12 mouse cellular contexts compared by ENCODE assay signal in the genomic region with DNA sequence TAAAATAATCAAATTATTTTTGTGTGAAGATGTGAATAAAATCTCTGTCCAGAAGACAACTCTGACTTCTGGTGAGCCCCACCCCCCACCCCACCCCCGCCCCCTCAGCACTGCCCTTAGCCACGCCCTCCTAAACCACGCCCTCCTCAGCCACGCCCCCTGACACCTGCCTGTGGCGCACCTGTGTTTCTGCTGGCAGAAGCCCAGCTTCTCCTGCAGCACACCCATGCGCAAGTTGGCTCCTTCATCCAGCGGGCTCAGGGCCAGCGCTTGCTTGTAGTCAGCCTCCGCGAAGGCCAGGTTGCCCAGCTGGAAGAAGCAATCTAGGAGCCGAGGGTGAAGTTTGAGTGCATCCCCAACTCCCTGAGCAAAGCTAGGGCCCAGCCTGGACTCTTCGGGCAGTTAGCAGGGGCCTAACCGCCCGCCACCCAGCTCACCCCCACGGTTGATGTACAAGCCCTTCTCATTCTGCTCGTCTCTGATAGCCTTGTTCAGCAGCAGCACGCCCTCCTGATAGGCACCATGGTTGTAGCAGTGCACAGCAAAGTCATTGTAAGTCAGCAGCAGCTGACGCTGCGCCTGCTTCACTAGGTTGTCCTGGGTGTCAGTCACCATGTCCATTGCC. TPM values are rescaled to one million over a fixed set of nuclear protein-coding genes. Genes with fewer than 3 reads are reported as not detected.
DNase-seq lines count a peak whose midpoint lies in the region; TF ChIP-seq lines count a peak whose summit lies in the region.
"Had no signal": no experiment of that assay in that cellular context is flagged by ENCODE, and none has a peak within 500 bp of the region (broad histone marks: within the 10 kb centered on the region; RNA-seq: fewer than 3 reads in every experiment).

No protein-coding gene starts in this region.

- TF ChIP-seq CTCF in layer of hippocampus, adult 2 months (conservative IDR thresholded peaks at IDR 0.05), result no peak

- no peak overlapping the region for H3K4me3 ChIP-seq in layer of hippocampus, adult 2 months
- H3K4me3 ChIP-seq: hindbrain, embryonic 12.5 days; limb, embryonic 15.5 days; neural tube, embryonic 13.5 days had no signal

- H3K27ac ChIP-seq in layer of hippocampus, adult 2 months, result no peak overlapping the region
- H3K27ac ChIP-seq: hindbrain, embryonic 12.5 days; limb, embryonic 15.5 days; neural tube, embryonic 13.5 days had no signal

- peak; percentile 63 for DNase-seq in ovary, postnatal 14 days (ENCODE audit: low spot score)
- no peak for DNase-seq in ovary, postnatal 10 days (ENCODE audit: low spot score)
- DNase-seq in cerebellum, adult 9-11 months, result peak; percentile 66
- peak; percentile 57 to 79 for DNase-seq in kidney, postnatal 36 days
- peak; percentile 71 for DNase-seq in lung, postnatal 25 days (ENCODE audit: low spot score)
- DNase-seq in embryo, embryonic 11 days, result no peak
- DNase-seq in layer of hippocampus, postnatal 14 days (ENCODE audit: low spot score in 2 of 2), result no peak
- no peak for DNase-seq in layer of hippocampus, adult 2 months (ENCODE audit: low spot score in 2 of 2)
- DNase-seq: gastrocnemius, postnatal 36 days had no signal

RNA-seq across cellular contexts. Expression of a gene that starts 6.7 kb away (rescaled TPM):
- total RNA-seq in layer of hippocampus, postnatal 14 days (2021), result 1 to 10 TPM in 1 of 2 experiments, under 1 TPM in 1; 0.33 to 1.6 TPM
- total RNA-seq in layer of hippocampus, adult 2 months (2021), result under 1 TPM; 0.69 to 0.82 TPM
- total RNA-seq: gastrocnemius, postnatal 36 days had no signal

RNA-seq across cellular contexts. Expression of a gene that starts 6.8 kb away (rescaled TPM):
- total RNA-seq in layer of hippocampus, postnatal 14 days (2021), result 1 to 10 TPM; 7.1 to 8.6 TPM
- total RNA-seq in layer of hippocampus, adult 2 months (2021), result 1 to 10 TPM; 5.9 to 6.4 TPM

RNA-seq across cellular contexts. Expression of a gene that starts 11.7 kb away (rescaled TPM):
- 10 to 100 TPM; 29.7 to 31.2 TPM for total RNA-seq in layer of hippocampus, postnatal 14 days (2021)
- total RNA-seq in layer of hippocampus, adult 2 months (2021), result 10 to 100 TPM; 30.3 to 32.3 TPM

RNA-seq across cellular contexts. Expression of a gene that starts 15.5 kb away (rescaled TPM):
- 1 to 10 TPM in 1 of 2 experiments, under 1 TPM in 1; 0.21 to 1.2 TPM for total RNA-seq in layer of hippocampus, postnatal 14 days (2021)
- total RNA-seq in layer of hippocampus, adult 2 months (2021), result 1 to 10 TPM in 1 of 2 experiments, not detected in 1; 2.0 TPM
- total RNA-seq: gastrocnemius, postnatal 36 days had no signal

RNA-seq across cellular contexts. Expression of a gene that starts 28.0 kb away (rescaled TPM):
- total RNA-seq in layer of hippocampus, postnatal 14 days (2021), result 1 to 10 TPM; 2.8 to 2.9 TPM
- total RNA-seq in layer of hippocampus, adult 2 months (2021), result 1 to 10 TPM; 1.4 to 2.9 TPM
- total RNA-seq: gastrocnemius, postnatal 36 days had no signal

Comparison
In these comparisons a context has a peak if more than half of its experiments do, and no peak if none do; other contexts are left out.
1. DNase-seq: peak in ovary, postnatal 14 days (single experiment), cerebellum, adult 9-11 months (single experiment), kidney, postnatal 36 days (2 of 2) and lung, postnatal 25 days (single experiment); none in ovary, postnatal 10 days (single experiment), embryo, embryonic 11 days (single experiment), layer of hippocampus, postnatal 14 days (0 of 2) and layer of hippocampus, adult 2 months (0 of 2).